Mouse (Mus musculus) embryonic facial prominence, embryonic 11.5 days (tissue): ENCODE measurements around the gene Jpt2. TPM values are rescaled to one million over a fixed set of nuclear protein-coding genes. Genes with fewer than 3 reads are reported as not detected.

Source experiments
- ATAC-seq: fragments of 200-750 bp; cut with Nextera tagmentation; replicated peaks from 2 replicates; pipeline ENCODE4 v1.8.0; 2017; ENCODE audit warnings: low read depth; ENCODE audit not compliant: insufficient number of reproducible peaks, low FRiP score, low TSS enrichment
- DNase-seq: peaks from one replicate; pipeline ENCODE4 v3.0.0-alpha.2; 2015; ENCODE audit warnings: low spot score
- H3K27ac ChIP-seq: fragments of 300-500 bp; sonication (generic); replicated peaks from 2 replicates; pipeline ENCODE4 v1.5.1; 2014; ENCODE audit warnings: mild to moderate bottlenecking, low read depth, low read length, control low read depth
- H3K27me3 ChIP-seq: fragments of 300-500 bp; sonication (generic); 2 replicates; pipeline ENCODE4 v1.6.1; 2014; ENCODE audit warnings: mild to moderate bottlenecking, low read length, moderate library complexity, mixed read lengths; ENCODE audit not compliant: control insufficient read depth, insufficient read depth
- H3K36me3 ChIP-seq: fragments of 300-500 bp; sonication (generic); replicated peaks from 2 replicates; pipeline ENCODE4 v1.6.1; 2014; ENCODE audit warnings: low read depth, mild to moderate bottlenecking, low read length, moderate library complexity, mixed read lengths; ENCODE audit not compliant: control insufficient read depth, insufficient read depth
- H3K4me1 ChIP-seq: fragments of 300-500 bp; sonication (generic); 2 replicates; pipeline ENCODE4 v1.6.1; 2014; ENCODE audit warnings: low read length, mixed read lengths; ENCODE audit not compliant: control insufficient read depth, insufficient read depth
- H3K4me2 ChIP-seq: fragments of 300-500 bp; sonication (generic); 2 replicates; pipeline ENCODE4 v1.6.1; 2014; ENCODE audit warnings: low read depth, mild to moderate bottlenecking, control low read depth, low read length, moderate library complexity
- H3K4me3 ChIP-seq: fragments of 300-500 bp; sonication (generic); 2 replicates; pipeline ENCODE4 v1.5.1; 2014; ENCODE audit warnings: low read depth, low read length, control low read depth
- H3K9ac ChIP-seq: fragments of 300-500 bp; sonication (generic); replicated peaks from 2 replicates; pipeline ENCODE4 v1.6.1; 2014; ENCODE audit warnings: mild to moderate bottlenecking, control low read depth, low read length
- H3K9me3 ChIP-seq: fragments of 300-500 bp; sonication (generic); replicated peaks from 2 replicates; pipeline ENCODE4 v1.6.1; 2016; ENCODE audit warnings: mild to moderate bottlenecking, low read length, inconsistent platforms, mixed read lengths; ENCODE audit not compliant: control insufficient read depth
- WGBS: fragments of 180-500 bp; shearing (Covaris S2); extraction: QIAGEN DNeasy Blood & Tissue Kit; methylation state at CpG from one replicate; pipeline ENCODE4 v1.1.7; 2014; 5-methylcytosine and 5-hydroxymethylcytosine counted together
- polyA plus RNA-seq: library from polyadenylated mRNA; unstranded; fragments of >200 nt; fragmentation: Nextera tagmentation; extraction: Ambion mirVana; gene quantifications from 2 replicates; pipeline ENCODE4 v1.2.1, GENCODE M21; 2014

Gene Jpt2
- polyA plus RNA-seq, 1 experiment from 2014 or later = 245 TPM

DNA sequence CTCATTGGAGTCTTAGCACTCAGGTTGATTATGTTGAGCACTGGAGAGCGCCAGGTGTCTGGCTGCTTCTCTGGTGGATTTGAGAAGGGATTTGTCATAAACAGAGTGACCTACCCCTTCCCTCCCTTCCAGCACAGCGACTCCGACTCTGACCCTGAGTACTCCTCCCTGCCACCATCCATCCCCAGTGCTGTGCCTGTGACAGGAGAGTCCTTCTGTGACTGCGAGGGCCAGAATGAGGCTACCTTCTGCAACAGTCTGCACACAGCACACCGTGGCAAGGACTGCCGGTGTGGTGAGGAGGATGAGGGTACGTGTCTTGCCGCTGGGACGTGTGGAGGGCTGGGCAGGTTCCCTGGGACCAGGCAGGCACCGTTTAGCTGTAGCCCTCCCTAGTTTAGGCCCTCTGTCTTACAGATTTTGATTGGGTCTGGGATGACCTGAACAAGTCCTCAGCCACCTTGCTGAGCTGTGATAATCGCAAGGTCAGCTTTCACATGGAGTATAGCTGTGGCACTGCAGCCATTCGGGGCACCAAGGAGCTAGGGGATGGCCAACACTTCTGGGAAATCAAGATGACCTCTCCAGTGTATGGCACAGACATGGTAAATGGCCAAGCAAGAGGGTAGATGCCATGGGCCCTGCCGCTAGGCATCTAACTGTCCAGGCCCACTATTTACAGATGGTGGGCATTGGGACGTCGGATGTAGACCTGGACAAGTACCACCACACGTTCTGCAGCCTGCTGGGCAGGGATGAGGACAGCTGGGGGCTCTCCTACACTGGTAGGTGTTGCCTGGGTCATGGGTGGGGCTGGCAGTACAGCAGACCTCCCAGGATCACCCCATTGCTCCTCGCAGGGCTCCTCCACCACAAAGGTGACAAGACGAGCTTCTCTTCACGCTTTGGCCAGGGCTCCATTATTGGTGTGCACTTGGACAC is 70.1 kb downstream of the Jpt2 start:
- no peak overlapping the region for H3K4me3 ChIP-seq
- ATAC-seq = no peak
- 88% methylated on average over 19 of the region's 19 CpGs for WGBS

DNA sequence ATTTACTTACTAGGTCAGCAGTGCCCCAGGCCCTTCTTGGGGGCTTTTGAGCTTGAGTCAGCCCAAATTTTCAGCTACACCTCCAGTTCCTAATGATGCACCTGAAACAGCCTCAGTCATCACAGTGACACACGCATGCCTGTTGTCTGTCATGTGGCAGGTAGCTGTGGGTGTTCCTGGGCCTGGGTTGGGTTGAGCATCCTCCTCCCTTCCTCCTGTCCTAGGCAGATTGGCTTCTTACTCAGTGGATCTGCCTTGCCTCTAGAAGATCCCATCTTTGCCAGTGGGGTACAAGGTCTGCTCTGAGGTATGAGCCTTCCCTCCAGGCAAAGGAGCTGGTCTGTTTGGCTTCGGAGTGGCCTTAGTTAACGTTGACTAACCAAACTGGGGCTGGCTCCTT is 71.6 kb downstream of the Jpt2 start:
- WGBS = 93% methylated on average over 3 of the region's 3 CpGs
- H3K4me3 ChIP-seq = no peak overlapping the region
- no peaks in the 10 kb centered on the region; the same call in 1 of the 2 replicates for H3K36me3 ChIP-seq
- no peaks in the 10 kb centered on the region for H3K27me3 ChIP-seq
- no peak overlapping the region for H3K9ac ChIP-seq
- DNase-seq (no peak), ATAC-seq (no peak)
- H3K4me2 ChIP-seq = no peak overlapping the region
- no peak overlapping the region for H3K27ac ChIP-seq
- H3K4me1 ChIP-seq = no peaks in the 10 kb centered on the region; the same call in none of the 2 replicates
- H3K9me3 ChIP-seq = no peaks in the 10 kb centered on the region

More for the DNA sequence above, 70.1 kb downstream of the Jpt2 start:
- Histone ChIP-seq H3K4me2 (no peak overlapping the region), H3K36me3 (no peaks in the 10 kb centered on the region; the same call in 1 of the 2 replicates), H3K4me1 (peaks cover 4% of the 10 kb centered on the region), H3K9ac (no peak overlapping the region), H3K9me3 (no peaks in the 10 kb centered on the region), H3K27ac (no peak overlapping the region), H3K27me3 (no peaks in the 10 kb centered on the region)
- no peak for DNase-seq

Other genes with a start within 250 kb of the Jpt2 start
- gene Rnf151, start 242.6 kb downstream of the Jpt2 start, polyA plus RNA-seq = 0.18 and 0.24 TPM in 2 replicates
- 1,371 and 1,480 TPM in 2 replicates for gene Rps2, start 242.6 kb downstream of the Jpt2 start, polyA plus RNA-seq
- 191 and 217 TPM in 2 replicates for gene Ndufb10, start 236.2 kb downstream of the Jpt2 start, polyA plus RNA-seq
- gene Rpl3l, start 232.9 kb downstream of the Jpt2 start, polyA plus RNA-seq = not detected in 2 replicates
- gene Msrb1, start 224.0 kb downstream of the Jpt2 start, polyA plus RNA-seq = 23.6 and 24.3 TPM in 2 replicates
- 4.3 and 4.7 TPM in 2 replicates for gene Hs3st6, start 207.7 kb downstream of the Jpt2 start, polyA plus RNA-seq
- not detected in 2 replicates for gene Meiob, start 156.4 kb downstream of the Jpt2 start, polyA plus RNA-seq
- gene Hagh, start 120.5 kb downstream of the Jpt2 start, polyA plus RNA-seq = 23.2 and 24.1 TPM in 2 replicates
- gene Fahd1, start 110.3 kb downstream of the Jpt2 start, polyA plus RNA-seq = 21.7 and 23.0 TPM in 2 replicates
- gene Igfals, start 94.7 kb downstream of the Jpt2 start, polyA plus RNA-seq = 0.14 TPM in 2 replicates
- 61.0 and 63.9 TPM in 2 replicates for gene Nubp2, start 74.3 kb downstream of the Jpt2 start, polyA plus RNA-seq
- 34.8 and 39.8 TPM in 2 replicates for gene Spsb3, start 74.0 kb downstream of the Jpt2 start, polyA plus RNA-seq
- 15.9 and 18.2 TPM in 2 replicates for gene Eme2, start 65.6 kb downstream of the Jpt2 start, polyA plus RNA-seq
- gene Mrps34, start 65.6 kb downstream of the Jpt2 start, polyA plus RNA-seq = 68.6 and 84.7 TPM in 2 replicates
- gene Nme3, start 64.2 kb downstream of the Jpt2 start, polyA plus RNA-seq = 49.4 and 52.8 TPM in 2 replicates
- gene Mapk8ip3, start 23.7 kb downstream of the Jpt2 start, polyA plus RNA-seq = 22.9 and 26.2 TPM in 2 replicates
- 9.7 and 10.1 TPM in 2 replicates for gene Cramp1l, start 55.1 kb upstream of the Jpt2 start, polyA plus RNA-seq
- 18.4 and 22.1 TPM in 2 replicates for gene Ift140, start 55.4 kb upstream of the Jpt2 start, polyA plus RNA-seq
- 9.6 and 11.7 TPM in 2 replicates for gene Tmem204, start 122.9 kb upstream of the Jpt2 start, polyA plus RNA-seq
- 20.6 and 26.7 TPM in 2 replicates for gene Telo2, start 155.3 kb upstream of the Jpt2 start, polyA plus RNA-seq
- gene Ptx4, start 160.1 kb upstream of the Jpt2 start, polyA plus RNA-seq = 0.32 and 0.71 TPM in 2 replicates
- gene Clcn7, start 172.7 kb upstream of the Jpt2 start, polyA plus RNA-seq = 19.8 and 21.6 TPM in 2 replicates
- not detected in 2 replicates for gene Ccdc154, start 201.8 kb upstream of the Jpt2 start, polyA plus RNA-seq
- gene Gm38655, start 214.8 kb upstream of the Jpt2 start, polyA plus RNA-seq = not detected in 2 replicates
- gene BC003965, start 223.9 kb upstream of the Jpt2 start, polyA plus RNA-seq = 31.8 and 33.1 TPM in 2 replicates
- gene Unkl, start 227.7 kb upstream of the Jpt2 start, polyA plus RNA-seq = 4.3 and 5.0 TPM in 2 replicates